Mouse (Mus musculus) CH12.LX (cell line): ENCODE measurements at regions not wholly inside any gene's neighbourhood (a gene's known extent, or its start where the extent isn't known, plus 50 kb on each side); places are given as distances from the start of the nearest gene placed in this dataset.

ENCODE experiments used
- DNase-seq: peaks from one replicate; pipeline ENCODE4 v3.0.0-alpha.2; 2013; ENCODE audit errors: extremely low read depth
- H3K27ac ChIP-seq: 2 replicates; pipeline ENCODE4 v1.5.1; 2012; ENCODE audit warnings: low read depth, mild to moderate bottlenecking, control low read depth, moderate library complexity; ENCODE audit not compliant: insufficient read depth
- H3K27me3 ChIP-seq: replicated peaks from 2 replicates; pipeline ENCODE3; 2012; ENCODE audit warnings: inconsistent platforms
- H3K36me3 ChIP-seq, 2 experiments: replicated peaks in 1 of 2; 2 replicates each; pipeline versions ENCODE3 to v1.6.1; 2012; ENCODE audit warnings: inconsistent platforms in 1 of 2, low read length in 1 of 2, mild to moderate bottlenecking in 1 of 2, mixed read lengths in 1 of 2, moderate library complexity in 1 of 2; ENCODE audit not compliant: control insufficient read depth in 1 of 2, insufficient read depth in 1 of 2
- H3K4me1 ChIP-seq, 2 experiments: 2 replicates each; pipeline ENCODE4 v1.6.1; 2012; ENCODE audit warnings: inconsistent platforms in 1 of 2, moderate library complexity in 1 of 2; ENCODE audit not compliant: insufficient read depth in 2 of 2, control insufficient read depth in 1 of 2
- H3K4me2 ChIP-seq: 2 replicates; pipeline ENCODE4 v1.6.1; 2012; ENCODE audit warnings: low read depth, mild to moderate bottlenecking, control low read depth; ENCODE audit not compliant: poor library complexity, insufficient read depth, severe bottlenecking
- H3K4me3 ChIP-seq, 3 experiments: fragments of 150-350 bp in 1 of 3; sonication (generic) in 1 of 3; replicated peaks in 1 of 3; 2 replicates each; pipeline versions ENCODE3 to v1.5.1; 2011 to 2012; ENCODE audit warnings: low read depth in 2 of 3, low read length in 2 of 3, mild to moderate bottlenecking in 2 of 3, moderate library complexity in 2 of 3, control low read depth in 1 of 3, improper control_type of control experiment in 1 of 3, inconsistent platforms in 1 of 3, mixed read lengths in 1 of 3; ENCODE audit not compliant: poor library complexity in 1 of 3
- H3K79me2 ChIP-seq: replicated peaks from 2 replicates; pipeline ENCODE4 v1.6.1; 2012; ENCODE audit warnings: mild to moderate bottlenecking, moderate library complexity; ENCODE audit not compliant: control insufficient read depth, poor library complexity, insufficient read depth, severe bottlenecking; ENCODE audit errors: extremely low read depth
- H3K9ac ChIP-seq: 2 replicates; pipeline ENCODE4 v1.6.1; 2012; ENCODE audit warnings: low read depth, mild to moderate bottlenecking, control low read depth, moderate library complexity; ENCODE audit not compliant: insufficient read depth
- H3K9me3 ChIP-seq: replicated peaks from 2 replicates; pipeline ENCODE3; 2012; ENCODE audit warnings: low read length, inconsistent platforms, mixed read lengths
- BHLHE40 ChIP-seq: IDR thresholded peaks from 2 replicates; pipeline ENCODE4 v1.6.1; 2011; ENCODE audit warnings: mild to moderate bottlenecking, low read depth, low read length, improper control_type of control experiment
- E2F4 ChIP-seq: IDR thresholded peaks from 2 replicates; pipeline ENCODE4 v1.6.1; 2011; ENCODE audit warnings: low read depth, low read length, improper control_type of control experiment; ENCODE audit not compliant: insufficient replicate concordance
- EP300 ChIP-seq: IDR thresholded peaks from 2 replicates; pipeline ENCODE4 v1.6.1; 2011; ENCODE audit warnings: low read length, improper control_type of control experiment
- ETS1 ChIP-seq: conservative IDR thresholded peaks from 2 replicates; pipeline ENCODE4 v1.6.1; 2012; ENCODE audit warnings: low read depth, mild to moderate bottlenecking, inconsistent platforms, low read length, improper control_type of control experiment, moderate library complexity
- IRF4 ChIP-seq: IDR thresholded peaks from 2 replicates; pipeline ENCODE4 v1.6.1; 2014; ENCODE audit warnings: low read depth, mild to moderate bottlenecking, inconsistent platforms, low read length, improper control_type of control experiment
- JUN ChIP-seq: IDR thresholded peaks from 2 replicates; pipeline ENCODE4 v1.6.1; 2011; ENCODE audit warnings: low read depth, mild to moderate bottlenecking, low read length, improper control_type of control experiment, moderate library complexity; ENCODE audit not compliant: insufficient read depth
- JUND ChIP-seq: conservative IDR thresholded peaks from 2 replicates; pipeline ENCODE4 v1.6.1; 2011; ENCODE audit warnings: low read depth, low read length, improper control_type of control experiment
- MAFK ChIP-seq: IDR thresholded peaks from 2 replicates; pipeline ENCODE4 v1.6.1; 2011; ENCODE audit warnings: low read length, improper control_type of control experiment; ENCODE audit not compliant: insufficient replicate concordance
- MEF2A ChIP-seq: IDR thresholded peaks from 2 replicates; pipeline ENCODE4 v1.6.1; 2014; ENCODE audit warnings: low read depth, mild to moderate bottlenecking, inconsistent platforms, low read length, improper control_type of control experiment, borderline replicate concordance
- MYC ChIP-seq: IDR thresholded peaks from 2 replicates; pipeline ENCODE4 v1.6.1; 2011; ENCODE audit warnings: low read depth, mild to moderate bottlenecking, improper control_type of control experiment, low read length
- PAX5 ChIP-seq: IDR thresholded peaks from 2 replicates; pipeline ENCODE4 v1.6.1; 2012; ENCODE audit warnings: low read length, inconsistent platforms, mixed read lengths
- POLR2A ChIP-seq: IDR thresholded peaks from 2 replicates; pipeline ENCODE4 v1.6.1; 2011; ENCODE audit warnings: low read depth, mild to moderate bottlenecking, improper control_type of control experiment, low read length
- POLR2AphosphoS2 ChIP-seq: IDR thresholded peaks from 2 replicates; pipeline ENCODE4 v1.6.1; 2011; ENCODE audit warnings: low read depth, low read length, improper control_type of control experiment
- RAD21 ChIP-seq: IDR thresholded peaks from 2 replicates; pipeline ENCODE4 v1.6.1; 2011; ENCODE audit warnings: low read depth, mild to moderate bottlenecking, low read length, improper control_type of control experiment, moderate library complexity
- SMC3 ChIP-seq: IDR thresholded peaks from 2 replicates; pipeline ENCODE4 v1.6.1; 2011; ENCODE audit warnings: low read depth, low read length, improper control_type of control experiment
- TBP ChIP-seq: conservative IDR thresholded peaks from 2 replicates; pipeline ENCODE4 v1.6.1; 2011; ENCODE audit warnings: low read depth, low read length, improper control_type of control experiment
- TCF12 ChIP-seq: IDR thresholded peaks from 2 replicates; pipeline ENCODE4 v1.6.1; 2014; ENCODE audit warnings: low read depth, mild to moderate bottlenecking, inconsistent platforms, low read length, improper control_type of control experiment
- UBTF ChIP-seq: IDR thresholded peaks from 2 replicates; pipeline ENCODE4 v1.6.1; 2012; ENCODE audit warnings: low read depth, mild to moderate bottlenecking, inconsistent platforms, low read length, improper control_type of control experiment, moderate library complexity
- USF1 ChIP-seq: IDR thresholded peaks from 2 replicates; pipeline ENCODE4 v1.6.1; 2014; ENCODE audit warnings: low read depth, mild to moderate bottlenecking, inconsistent platforms, low read length, improper control_type of control experiment
- USF2 ChIP-seq: conservative IDR thresholded peaks from 2 replicates; pipeline ENCODE4 v1.6.1; 2011; ENCODE audit warnings: low read depth, low read length, improper control_type of control experiment
- ZKSCAN1 ChIP-seq: IDR thresholded peaks from 2 replicates; pipeline ENCODE4 v1.6.1; 2012; ENCODE audit warnings: low read depth, inconsistent platforms, low read length, improper control_type of control experiment, borderline replicate concordance
- ZMIZ1 ChIP-seq: IDR thresholded peaks from 2 replicates; pipeline ENCODE4 v1.6.1; 2012; ENCODE audit warnings: low read depth, mild to moderate bottlenecking, inconsistent platforms, low read length, improper control_type of control experiment
- ZNF384 ChIP-seq: IDR thresholded peaks from 2 replicates; pipeline ENCODE4 v1.6.1; 2012; ENCODE audit warnings: low read depth, low read length, improper control_type of control experiment, inconsistent platforms
- dilution Hi-C: fragments of 300-500 bp; cut with MboI; formaldehyde crosslinking; loops from 2 replicates; pipeline ENCODE4 v1.14.3; 2020; ENCODE audit warnings: low sequenced_read_pairs; ENCODE audit not compliant: extremely low pct_unique_long_range_greater_than_20kb, extremely low pct_ligation_motif_present
- in situ Hi-C: fragments of 300-500 bp; cut with MboI; formaldehyde crosslinking; loops from 3 replicates; pipeline ENCODE4 v1.14.3; 2019; ENCODE audit warnings: low sequenced_read_pairs, low pct_ligation_motif_present, low pct_unique_long_range_greater_than_20kb, mixed read lengths

DNA sequence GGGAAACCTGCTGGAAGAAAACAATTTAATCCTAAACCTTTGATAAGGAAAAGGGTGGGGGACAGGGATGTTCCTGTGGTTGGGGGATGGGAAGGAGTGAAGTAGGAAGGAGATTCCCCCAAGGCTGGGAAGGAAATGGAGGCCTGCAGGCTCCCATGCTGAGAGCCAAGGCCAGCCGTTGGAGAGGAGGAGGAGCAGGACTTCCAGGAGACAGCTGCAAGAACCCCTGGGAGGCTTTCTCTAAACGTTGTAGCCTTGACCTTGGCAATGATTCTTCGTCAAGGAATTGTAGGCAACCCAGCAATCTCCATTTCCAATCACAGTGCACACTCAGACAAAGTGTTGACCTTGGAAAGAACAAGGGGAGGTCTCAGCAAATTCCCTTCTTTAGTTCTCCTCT is 99.5 kb upstream of the Plcb4 start:
- TF ChIP-seq RAD21 (no peak), JUND (no peak), E2F4 (no peak), MEF2A (no peak), TCF12 (no peak), USF2 (no peak), MYC (no peak), SMC3 (no peak), EP300 (no peak), ETS1 (no peak), POLR2A (no peak), USF1 (no peak)
- TF ChIP-seq, all 38 proteins: peak for 0
- peaks cover 76% of the 10 kb centered on the region for H3K9me3 ChIP-seq
- DNase-seq = no peak
- H3K4me2 ChIP-seq = no peak overlapping the region
- no peaks in the 10 kb centered on the region for H3K79me2 ChIP-seq
- H3K4me3 ChIP-seq = no peak overlapping the region
- H3K36me3 ChIP-seq = no peaks in the 10 kb centered on the region
- no peak overlapping the region for H3K9ac ChIP-seq
- in situ Hi-C loops = no loop called here
- no peak overlapping the region for H3K27ac ChIP-seq
- no peaks in the 10 kb centered on the region for H3K27me3 ChIP-seq
- H3K4me1 ChIP-seq = no peaks in the 10 kb centered on the region
- dilution Hi-C loops = no loop called here

DNA sequence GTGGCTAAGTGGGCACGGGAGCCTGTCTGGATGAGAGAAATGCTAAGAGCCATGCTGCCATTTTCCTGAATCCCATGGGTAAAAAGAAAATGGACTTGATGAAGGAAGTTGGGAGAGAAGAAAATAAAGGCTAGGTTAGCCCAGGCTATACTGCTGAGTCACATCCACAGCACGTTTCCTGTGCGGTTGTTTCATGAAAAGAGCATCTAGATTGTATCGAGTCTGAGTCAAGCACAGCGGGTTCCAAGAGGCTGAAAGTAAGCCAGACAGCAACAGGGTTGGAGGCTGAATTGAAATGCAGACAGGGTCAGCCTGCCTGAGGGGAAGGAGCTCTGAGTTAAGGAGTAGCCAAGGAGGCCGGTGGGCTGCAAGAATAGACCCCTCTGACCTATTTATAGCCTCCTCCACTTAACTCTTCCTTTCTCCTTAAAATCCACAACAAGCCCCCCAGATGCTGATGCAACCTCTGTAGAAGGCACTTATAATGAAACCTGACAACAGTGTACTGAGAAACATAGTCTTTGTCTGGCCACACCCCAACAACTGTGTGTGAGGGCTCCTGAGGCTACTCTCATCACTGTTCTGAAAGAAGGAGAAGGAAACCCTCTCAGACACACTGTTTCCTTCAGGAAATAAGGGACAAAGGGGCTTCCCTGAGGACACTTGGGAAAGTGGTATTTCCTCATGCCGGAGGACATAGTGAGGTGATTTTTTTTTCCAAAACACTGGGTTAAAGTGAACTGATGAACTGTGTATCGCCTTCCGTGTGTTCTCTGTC is 98.7 kb upstream of the Plcb4 start:
- Histone ChIP-seq H3K36me3 (no peaks in the 10 kb centered on the region), H3K27me3 (no peaks in the 10 kb centered on the region)
- in situ Hi-C loops = no loop called here
- TF ChIP-seq PAX5 (no peak), ZKSCAN1 (no peak), ZNF384 (no peak), JUND (no peak), MAFK (no peak), UBTF (no peak), RAD21 (no peak), EP300 (no peak), ETS1 (no peak), ZMIZ1 (no peak), JUN (no peak), USF1 (no peak), POLR2AphosphoS2 (no peak), MYC (no peak), TCF12 (no peak), USF2 (no peak), IRF4 (no peak), BHLHE40 (no peak), POLR2A (no peak), TBP (no peak)
- TF ChIP-seq, all 38 proteins: peak for 0
- Histone ChIP-seq H3K4me3 (no peak overlapping the region), H3K9ac (no peak overlapping the region), H3K27ac (no peak overlapping the region), H3K4me1 (no peaks in the 10 kb centered on the region), H3K9me3 (peaks cover 76% of the 10 kb centered on the region), H3K79me2 (no peaks in the 10 kb centered on the region), H3K4me2 (no peak overlapping the region)
- dilution Hi-C loops = no loop called here
- no peak for DNase-seq
